Mouse (Mus musculus) lung, adult 2 months (tissue): ENCODE measurements at regions not wholly inside any gene's neighbourhood (a gene's known extent, or its start where the extent isn't known, plus 50 kb on each side); places are given as distances from the start of the nearest gene placed in this dataset.

Experiments used
- CTCF ChIP-seq: fragments of 200-500 bp; IDR thresholded peaks from 2 replicates; pipeline ENCODE4 v1.5.1; 2011; ENCODE audit warnings: mild to moderate bottlenecking, low read length, control low read depth; ENCODE audit not compliant: insufficient read depth
- POLR2A ChIP-seq: fragments of 200-500 bp; IDR thresholded peaks from 2 replicates; pipeline ENCODE4 v1.6.1; 2011; ENCODE audit warnings: low read depth, mild to moderate bottlenecking, control low read depth, low read length, borderline replicate concordance; ENCODE audit errors: extremely low read depth

DNA sequence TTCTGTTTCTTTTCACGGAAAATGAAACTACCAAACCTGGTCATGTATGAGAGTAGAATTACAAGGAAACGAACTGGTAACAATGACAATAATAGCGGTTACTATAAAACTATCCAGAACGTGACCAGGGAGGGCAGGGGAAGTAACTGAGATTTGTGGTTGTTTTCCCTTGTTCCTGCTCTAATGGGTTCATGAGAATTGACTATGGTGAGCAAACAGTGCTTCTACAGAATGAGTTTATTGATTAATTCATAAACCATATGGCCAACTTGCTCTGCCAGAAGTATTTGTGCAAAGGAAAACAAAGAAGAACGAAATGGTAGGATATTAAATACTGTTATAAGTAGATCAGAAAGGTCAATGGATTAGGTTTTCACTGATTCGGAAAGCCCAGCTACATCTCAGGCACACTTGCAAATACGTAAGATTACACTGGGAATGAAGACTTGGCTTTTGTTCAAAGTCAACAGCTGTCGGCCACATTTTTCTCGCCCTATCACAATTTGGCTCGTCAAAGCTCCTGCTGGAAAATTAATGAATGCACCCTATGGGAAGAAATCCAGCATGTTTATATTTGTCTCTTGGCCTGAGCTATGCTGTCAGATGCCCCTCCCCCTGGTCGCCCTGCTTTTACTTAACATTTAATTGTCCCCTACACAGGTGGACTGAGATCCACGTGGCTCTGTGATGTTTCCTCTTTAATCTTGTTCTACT, 73.6 kb upstream of the Tent5a start:
- TF ChIP-seq CTCF, result no peak
- TF ChIP-seq POLR2A, result no peak
